Mouse (Mus musculus) intestine, embryonic 14.5 days (tissue): ENCODE results near the gene Art2b. TPM values are rescaled to one million over a fixed set of nuclear protein-coding genes. Genes with fewer than 3 reads are reported as not detected.
"Not testable (repeated sequence)": the region's sequence is repeated elsewhere in the genome, so short reads cannot be mapped to it uniquely, and the experiment has no call there.

ENCODE experiments used
- ATAC-seq: fragments of 200-750 bp; cut with Nextera tagmentation; replicated peaks from 2 replicates; pipeline ENCODE4 v1.8.0; 2017; ENCODE audit warnings: low read depth, moderate number of reproducible peaks, moderate TSS enrichment, moderate library complexity; ENCODE audit not compliant: low FRiP score, low TSS enrichment
- DNase-seq: peaks from one replicate; pipeline ENCODE4 v3.0.0-alpha.2; 2018; ENCODE audit warnings: low spot score
- H3K27ac ChIP-seq: fragments of 300-500 bp; sonication (generic); 2 replicates; pipeline ENCODE4 v1.5.1; 2014; ENCODE audit warnings: low read depth, mild to moderate bottlenecking, control low read depth
- H3K27me3 ChIP-seq: fragments of 300-500 bp; sonication (generic); replicated peaks from 2 replicates; pipeline ENCODE4 v1.6.1; 2014; ENCODE audit warnings: low read length, control low read depth; ENCODE audit not compliant: control insufficient read depth, insufficient read depth
- H3K36me3 ChIP-seq: fragments of 300-500 bp; sonication (generic); 2 replicates; pipeline ENCODE4 v1.6.1; 2014; ENCODE audit warnings: low read length, control low read depth; ENCODE audit not compliant: control insufficient read depth, insufficient read depth
- H3K4me1 ChIP-seq: fragments of 300-500 bp; sonication (generic); replicated peaks from 2 replicates; pipeline ENCODE4 v1.6.1; 2014; ENCODE audit warnings: low read length, control low read depth, mixed read lengths; ENCODE audit not compliant: control insufficient read depth, insufficient read depth
- H3K4me2 ChIP-seq: fragments of 300-500 bp; sonication (generic); 2 replicates; pipeline ENCODE4 v1.6.1; 2014; ENCODE audit warnings: low read length
- H3K4me3 ChIP-seq: fragments of 300-500 bp; sonication (generic); 2 replicates; pipeline ENCODE4 v1.5.1; 2014; ENCODE audit warnings: low read depth, low read length, control low read depth, mixed read lengths
- H3K9ac ChIP-seq: fragments of 300-500 bp; sonication (generic); 2 replicates; pipeline ENCODE4 v1.6.1; 2014; ENCODE audit warnings: mild to moderate bottlenecking, low read length
- H3K9me3 ChIP-seq: fragments of 300-500 bp; sonication (generic); 2 replicates; pipeline ENCODE4 v1.6.1; 2016; ENCODE audit warnings: low read length, control low read depth; ENCODE audit not compliant: control insufficient read depth
- WGBS: fragments of 180-500 bp; shearing (Covaris S2); extraction: QIAGEN DNeasy Blood & Tissue Kit; methylation state at CpG from one replicate; pipeline ENCODE4 v1.1.7; 2014; 5-methylcytosine and 5-hydroxymethylcytosine counted together
- polyA plus RNA-seq: library from polyadenylated mRNA; unstranded; fragments of >200 nt; fragmentation: Nextera tagmentation; extraction: Ambion mirVana; gene quantifications from 2 replicates; pipeline ENCODE4 v1.2.1, GENCODE M21; 2014

The Art2b gene
- polyA plus RNA-seq, 1 experiment from 2014 or later: 0.08 TPM

DNA sequence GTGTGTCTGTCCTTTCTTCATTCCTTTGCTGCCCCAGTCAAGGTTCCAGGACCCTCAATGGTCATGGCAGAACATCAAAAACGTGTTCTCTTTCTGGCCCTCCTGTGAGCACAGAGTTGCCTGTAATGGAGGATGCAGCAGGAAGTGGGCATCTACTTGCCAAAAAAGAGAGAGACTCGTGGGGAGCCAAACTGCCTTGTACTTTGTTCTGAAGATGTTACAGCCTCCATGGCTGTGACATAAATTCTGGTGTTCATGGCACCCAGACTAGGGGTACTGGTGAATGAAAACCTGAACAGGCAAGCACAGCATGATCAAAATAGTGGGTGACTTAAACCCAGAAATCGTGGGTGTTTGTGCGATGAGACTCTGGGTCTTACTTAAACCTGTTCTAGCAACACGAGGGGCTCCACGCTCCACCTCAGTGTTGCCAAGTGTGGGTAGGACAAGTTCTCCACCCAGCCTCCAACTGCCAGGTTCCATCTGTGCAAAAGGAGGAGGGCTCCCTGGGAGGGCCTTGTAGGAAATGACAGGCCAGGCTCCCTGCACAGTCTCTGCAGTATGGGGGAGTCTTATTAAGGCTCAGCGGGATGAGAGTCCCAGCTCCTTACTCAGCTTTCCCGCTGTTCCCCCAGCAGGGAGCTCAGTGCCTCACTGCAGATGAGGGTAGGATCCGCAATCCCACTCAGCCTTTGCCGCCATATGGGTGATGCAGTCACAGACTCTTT lies 32.2 kb upstream of the Art2b start:
- no peak overlapping the region for H3K4me3 ChIP-seq
- WGBS: 68% methylated on average over 10 of the region's 10 CpGs
- no peak overlapping the region for H3K9ac ChIP-seq
- no peak overlapping the region for H3K27ac ChIP-seq
- no peaks in the 10 kb centered on the region for H3K27me3 ChIP-seq
- H3K36me3 ChIP-seq: no peaks in the 10 kb centered on the region
- H3K4me1 ChIP-seq: no peaks in the 10 kb centered on the region
- DNase-seq: no peak
- ATAC-seq: no peak
- no peak overlapping the region for H3K4me2 ChIP-seq
- H3K9me3 ChIP-seq: no peaks in the 10 kb centered on the region

DNA sequence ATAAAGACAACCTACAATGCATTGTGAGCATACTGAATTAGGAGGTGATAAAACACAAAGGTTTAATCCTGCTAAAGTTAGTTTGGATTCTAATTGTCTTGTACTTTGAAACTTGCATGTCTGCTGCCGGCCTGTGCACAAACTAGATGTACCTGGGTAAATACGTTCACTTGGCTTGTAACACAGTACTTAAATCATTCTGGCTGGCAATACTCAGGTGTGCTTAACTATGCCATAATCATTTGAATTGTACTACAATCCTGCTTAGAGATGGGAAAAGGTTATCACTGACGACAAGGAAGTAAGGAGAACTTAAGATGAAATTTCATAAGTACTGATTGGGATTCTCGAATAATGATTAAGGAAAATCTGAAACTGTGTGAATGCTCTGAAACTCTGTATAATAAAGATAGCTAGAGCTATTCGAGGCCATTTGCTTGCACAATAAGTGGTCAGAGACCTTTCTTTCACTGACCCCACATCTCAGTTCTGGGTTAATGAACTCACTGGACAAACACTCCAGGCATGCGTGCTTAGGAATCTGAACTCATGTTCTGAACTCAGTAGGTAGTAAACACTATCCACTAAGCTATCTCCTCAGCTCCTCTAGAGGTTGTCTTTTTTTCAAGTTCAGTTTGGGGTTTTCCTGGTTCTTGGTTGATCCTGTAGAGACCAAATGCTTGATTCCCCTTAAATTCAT lies 30.9 kb upstream of the Art2b start:
- no peak for ATAC-seq

DNA sequence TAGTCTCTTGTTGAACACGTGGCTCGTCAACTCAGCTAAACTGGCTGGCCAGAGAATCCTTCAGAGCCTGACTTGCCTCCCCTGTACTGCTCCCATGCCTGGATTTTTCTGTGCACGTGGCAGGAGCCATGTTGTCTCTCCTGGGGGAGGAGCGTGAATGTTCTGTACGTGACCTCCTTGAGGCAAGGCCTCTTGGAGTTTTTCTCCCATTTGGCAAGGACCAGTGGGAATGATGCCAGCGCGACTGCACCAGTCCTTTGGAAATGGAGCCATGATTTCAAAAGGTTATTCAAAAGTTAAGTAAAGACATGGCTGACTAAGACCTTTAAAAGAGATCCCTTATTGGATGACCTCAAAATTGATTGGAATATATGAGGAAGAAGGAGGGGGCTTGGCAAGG lies 30.0 kb upstream of the Art2b start:
- no peaks in the 10 kb centered on the region for H3K4me1 ChIP-seq
- ATAC-seq (no peak), DNase-seq (no peak)
- no peak overlapping the region for H3K27ac ChIP-seq
- no peak overlapping the region for H3K4me3 ChIP-seq
- H3K36me3 ChIP-seq: no peaks in the 10 kb centered on the region
- H3K4me2 ChIP-seq: no peak overlapping the region
- 76% methylated on average over 7 of the region's 7 CpGs for WGBS
- no peak overlapping the region for H3K9ac ChIP-seq
- H3K9me3 ChIP-seq: no peaks in the 10 kb centered on the region
- H3K27me3 ChIP-seq: no peaks in the 10 kb centered on the region

More for the DNA sequence above, 30.9 kb upstream of the Art2b start:
- Histone ChIP-seq H3K27ac (no peak overlapping the region), H3K9ac (no peak overlapping the region), H3K9me3 (no peaks in the 10 kb centered on the region), H3K4me1 (no peaks in the 10 kb centered on the region), H3K4me3 (no peak overlapping the region), H3K4me2 (no peak overlapping the region), H3K36me3 (no peaks in the 10 kb centered on the region), H3K27me3 (no peaks in the 10 kb centered on the region)
- 68% methylated on average over 6 of the region's 6 CpGs for WGBS
- no peak for DNase-seq

DNA sequence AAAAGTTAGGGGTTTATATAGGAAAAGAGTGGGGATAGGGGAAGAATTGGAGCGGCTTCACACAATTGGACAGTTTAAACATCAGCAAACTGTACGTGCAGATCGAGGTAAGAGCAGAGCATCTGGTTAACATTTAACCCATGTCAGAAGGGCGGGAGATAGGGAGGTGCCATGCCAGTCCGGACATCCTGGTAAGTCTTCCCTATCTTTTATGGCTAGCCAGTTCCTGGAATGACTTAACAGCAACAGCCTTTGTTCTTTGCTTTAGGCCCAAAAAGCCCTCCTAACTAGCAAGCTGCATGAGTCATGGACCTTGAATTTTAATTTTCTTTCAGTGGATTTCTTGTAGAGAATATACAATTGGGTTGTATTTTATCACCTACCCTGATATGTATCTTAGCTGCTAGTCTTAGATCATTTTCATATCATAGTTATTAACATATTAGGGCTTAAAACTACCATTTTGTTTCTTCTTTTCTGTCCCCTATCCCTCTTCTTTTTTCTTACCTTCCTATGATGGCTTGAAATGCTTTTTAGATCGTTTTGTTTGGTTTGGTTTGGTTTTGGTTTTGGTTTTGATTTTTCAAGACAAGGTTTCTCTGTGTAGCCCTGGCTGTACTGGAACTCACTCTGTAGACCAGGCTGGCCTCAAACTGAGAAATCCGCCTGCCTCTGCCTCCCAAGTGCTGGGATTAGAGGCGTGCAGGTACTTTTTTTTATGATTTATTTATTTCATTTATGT lies 27.6 kb upstream of the Art2b start:
- H3K9ac ChIP-seq, H3K27ac ChIP-seq, H3K27me3 ChIP-seq, H3K9me3 ChIP-seq, H3K4me3 ChIP-seq, DNase-seq, H3K4me2 ChIP-seq, H3K4me1 ChIP-seq, H3K36me3 ChIP-seq, ATAC-seq: not testable (repeated sequence)
- 67% methylated on average over 8 of the region's 8 CpGs for WGBS

DNA sequence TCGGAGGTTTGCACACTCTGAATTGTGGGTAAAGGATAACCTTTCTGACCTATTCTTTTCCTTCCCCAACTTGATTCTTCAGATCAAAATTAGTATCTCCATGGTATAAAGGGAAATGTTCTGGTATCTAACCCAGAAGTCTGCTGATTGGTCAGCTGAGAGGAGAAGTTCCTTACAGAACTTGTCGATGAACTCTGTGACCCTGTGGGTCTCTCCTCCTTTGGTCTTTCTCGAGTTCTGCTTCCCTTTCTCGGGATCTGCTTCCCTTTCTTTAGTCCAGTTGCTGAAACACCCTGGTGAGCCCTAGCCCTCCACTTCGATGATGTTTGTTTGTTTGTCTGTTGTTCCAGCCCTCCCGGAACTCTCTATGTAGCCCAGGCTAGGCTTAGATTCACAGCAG lies 22.4 kb upstream of the Art2b start:
- Histone ChIP-seq H3K4me3 (no peak overlapping the region), H3K36me3 (no peaks in the 10 kb centered on the region), H3K27me3 (no peaks in the 10 kb centered on the region)

DNA sequence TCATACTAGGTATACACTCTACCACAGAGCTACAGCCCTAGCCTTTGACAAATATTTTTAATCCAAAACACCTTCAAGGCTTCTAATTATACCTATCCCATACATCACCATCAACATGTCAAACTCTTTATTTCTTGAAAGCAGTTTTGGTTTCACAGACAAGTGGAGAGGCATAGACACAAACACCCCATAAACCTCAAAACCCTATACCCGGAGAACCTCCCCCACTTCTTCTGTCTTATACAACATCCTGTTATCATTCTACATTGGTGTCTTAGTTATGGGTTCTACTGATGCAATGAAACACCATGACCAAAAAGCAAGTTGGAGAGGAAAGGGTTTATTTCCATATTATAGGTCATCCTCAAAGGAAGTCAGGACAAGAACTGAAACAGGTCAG lies 15.0 kb upstream of the Art2b start:
- DNase-seq (no peak), ATAC-seq (no peak)
- H3K4me1 ChIP-seq: no peaks in the 10 kb centered on the region
- no peak overlapping the region for H3K9ac ChIP-seq
- H3K9me3 ChIP-seq: no peaks in the 10 kb centered on the region
- WGBS: 87% methylated on average over 1 of the region's 1 CpGs
- H3K36me3 ChIP-seq: no peaks in the 10 kb centered on the region
- no peak overlapping the region for H3K4me2 ChIP-seq
- no peak overlapping the region for H3K4me3 ChIP-seq
- no peaks in the 10 kb centered on the region for H3K27me3 ChIP-seq
- H3K27ac ChIP-seq: no peak overlapping the region

More for the DNA sequence above, 22.4 kb upstream of the Art2b start:
- H3K9ac ChIP-seq: no peak overlapping the region
- no peak for ATAC-seq
- no peaks in the 10 kb centered on the region for H3K4me1 ChIP-seq
- 70% methylated on average over 6 of the region's 6 CpGs for WGBS
- no peak overlapping the region for H3K27ac ChIP-seq
- DNase-seq: peak; percentile 10
- H3K4me2 ChIP-seq: no peak overlapping the region
- H3K9me3 ChIP-seq: no peaks in the 10 kb centered on the region

DNA sequence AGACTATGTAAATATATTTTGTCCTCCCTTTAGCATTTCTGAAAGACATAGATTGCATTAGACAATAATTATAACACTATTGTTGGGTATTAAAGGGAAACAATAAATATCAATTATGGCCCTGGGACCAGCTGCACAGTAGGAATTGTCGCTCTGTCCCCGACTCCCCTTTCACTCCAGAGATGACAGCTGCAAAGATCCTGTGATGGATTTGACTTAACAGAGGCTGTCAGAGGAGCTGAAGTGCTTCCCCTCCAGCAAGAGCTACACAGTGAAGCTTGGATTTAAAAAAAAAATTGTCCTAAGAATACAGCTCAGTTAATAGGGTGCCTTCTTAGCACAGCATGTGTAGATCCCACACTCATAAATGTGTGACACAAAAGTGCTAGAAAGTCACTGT lies 13.1 kb upstream of the Art2b start:
- WGBS: 64% methylated on average over 2 of the region's 2 CpGs
- Histone ChIP-seq H3K4me3 (no peak overlapping the region), H3K27ac (no peak overlapping the region), H3K9ac (no peak overlapping the region), H3K4me1 (no peaks in the 10 kb centered on the region), H3K27me3 (no peaks in the 10 kb centered on the region), H3K9me3 (no peaks in the 10 kb centered on the region), H3K36me3 (no peaks in the 10 kb centered on the region), H3K4me2 (no peak overlapping the region)
- ATAC-seq: no peak
- no peak for DNase-seq

DNA sequence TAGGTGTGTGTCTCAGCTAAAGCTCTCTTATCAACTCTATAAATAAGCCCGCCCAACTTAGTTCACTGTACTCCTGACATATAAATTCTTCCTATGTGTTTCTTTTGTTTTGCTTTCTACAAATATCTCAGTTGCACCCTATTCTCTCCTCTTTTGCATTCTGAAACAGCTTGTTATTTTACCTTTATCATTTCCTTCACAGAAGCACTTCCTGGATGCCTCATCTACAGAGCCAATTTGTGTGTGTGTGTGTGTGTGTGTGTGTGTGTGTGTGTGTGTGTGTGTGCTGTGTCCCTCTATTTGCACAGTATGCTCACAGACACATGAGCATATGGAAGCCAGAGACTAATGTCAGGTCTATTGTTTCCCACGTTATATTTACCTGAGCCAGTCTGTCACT lies 9.6 kb upstream of the Art2b start:
- Histone ChIP-seq H3K9ac (no peak overlapping the region), H3K36me3 (no peaks in the 10 kb centered on the region), H3K27me3 (no peaks in the 10 kb centered on the region), H3K4me3 (no peak overlapping the region), H3K27ac (no peak overlapping the region), H3K4me2 (no peak overlapping the region), H3K4me1 (no peaks in the 10 kb centered on the region), H3K9me3 (no peaks in the 10 kb centered on the region)
- WGBS: 68% methylated on average over 2 of the region's 2 CpGs
- ATAC-seq (no peak), DNase-seq (no peak)
